Mouse (Mus musculus): ENCODE results near the gene Sirt3.

Gene Sirt3

GRCm38 (mm10) chr7:140853386-140853785 lies 28.7 kb downstream of the Sirt3 start:
- DNase-seq (ENCODE audit: low read depth in 2 of 2, low spot score in 2 of 2) = no peak

DNA sequence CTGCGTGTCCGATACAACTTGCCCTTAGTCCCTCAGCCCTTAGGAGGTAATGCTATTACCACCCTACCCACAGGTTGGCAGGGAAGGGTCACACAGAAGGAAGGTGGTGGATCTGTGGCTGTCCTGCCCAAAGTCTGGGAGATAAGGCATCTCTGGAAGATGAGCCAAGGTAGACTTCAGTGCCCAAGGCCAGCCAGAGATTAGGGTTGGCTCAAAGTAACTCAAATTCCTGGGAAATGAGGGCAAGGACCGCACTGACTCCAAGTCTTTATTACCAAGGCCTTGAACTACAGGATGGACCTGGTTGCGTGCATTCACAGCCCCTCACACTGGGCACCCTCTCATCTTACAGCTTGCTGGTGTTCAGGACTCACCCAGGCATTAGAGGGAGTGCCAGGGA lies 30.2 kb downstream of the Sirt3 start:
- no peak for DNase-seq (ENCODE audit: low read depth in 2 of 2, low spot score in 2 of 2)

- DNase-seq (ENCODE audit: low read depth in 2 of 2, low spot score in 2 of 2) = no peak
Observed at GRCm38 (mm10) chr7:140848591-140848990, 33.5 kb downstream of the Sirt3 start.

- DNase-seq (ENCODE audit: low read depth in 2 of 2, low spot score in 2 of 2) = no peak
Observed at GRCm38 (mm10) chr7:140847755-140848580, 34.1 kb downstream of the Sirt3 start, which contains the start of gene Odf3. TSS of gene Odf3 (plus strand) at chr7:140847805.

DNA sequence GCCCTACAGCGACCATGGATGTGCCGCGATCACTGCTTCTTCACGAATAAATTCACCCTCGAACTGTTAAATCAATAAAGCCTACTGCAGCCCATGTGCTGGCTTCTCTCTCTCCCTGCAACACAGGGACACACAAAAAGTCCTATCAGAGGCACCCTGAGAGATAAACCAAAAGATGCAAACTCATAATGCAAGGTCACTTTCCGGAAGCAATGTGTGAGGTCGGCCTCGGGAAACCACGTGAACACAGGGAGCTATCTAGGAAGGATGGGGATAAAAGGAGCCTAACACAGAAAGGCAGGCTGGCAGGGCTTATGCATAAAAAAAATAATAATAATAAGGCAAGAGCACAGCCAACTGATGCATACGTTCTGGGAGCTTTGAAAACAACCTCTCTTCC lies 35.4 kb downstream of the Sirt3 start:
- DNase-seq (ENCODE audit: low read depth in 2 of 2, low spot score in 2 of 2) = no peak

GRCm38 (mm10) chr7:140845683-140846082 lies 36.4 kb downstream of the Sirt3 start:
- no peak for DNase-seq (ENCODE audit: low read depth in 2 of 2, low spot score in 2 of 2)

GRCm38 (mm10) chr7:140844905-140845665 lies 37.0 kb downstream of the Sirt3 start, which contains the start of gene Scgb1c1:
TSS of gene Scgb1c1 (plus strand) at chr7:140845547.
- DNase-seq (ENCODE audit: low read depth in 2 of 2, low spot score in 2 of 2) = peak; percentile 87 to 91

DNA sequence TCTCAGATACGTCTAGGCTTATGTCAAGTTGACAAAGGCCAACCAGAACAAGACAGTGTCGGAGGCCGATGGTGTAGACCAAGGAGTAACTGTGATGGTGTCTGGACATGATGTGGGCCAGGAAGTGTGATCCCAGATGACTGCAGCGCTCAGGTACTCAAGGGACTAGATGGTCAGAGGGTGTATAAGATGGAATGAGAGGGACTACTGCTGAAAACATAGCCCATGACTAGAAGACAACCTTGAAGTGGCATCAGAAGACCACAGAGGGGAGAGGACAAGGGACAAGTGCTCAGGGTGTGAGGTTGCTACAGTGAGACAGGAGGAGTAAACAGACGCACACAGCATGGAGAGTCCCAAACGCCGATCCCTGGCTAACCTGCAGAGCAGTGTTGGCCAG lies 38.3 kb downstream of the Sirt3 start:
- no peak for DNase-seq (ENCODE audit: low read depth in 2 of 2, low spot score in 2 of 2)

DNA sequence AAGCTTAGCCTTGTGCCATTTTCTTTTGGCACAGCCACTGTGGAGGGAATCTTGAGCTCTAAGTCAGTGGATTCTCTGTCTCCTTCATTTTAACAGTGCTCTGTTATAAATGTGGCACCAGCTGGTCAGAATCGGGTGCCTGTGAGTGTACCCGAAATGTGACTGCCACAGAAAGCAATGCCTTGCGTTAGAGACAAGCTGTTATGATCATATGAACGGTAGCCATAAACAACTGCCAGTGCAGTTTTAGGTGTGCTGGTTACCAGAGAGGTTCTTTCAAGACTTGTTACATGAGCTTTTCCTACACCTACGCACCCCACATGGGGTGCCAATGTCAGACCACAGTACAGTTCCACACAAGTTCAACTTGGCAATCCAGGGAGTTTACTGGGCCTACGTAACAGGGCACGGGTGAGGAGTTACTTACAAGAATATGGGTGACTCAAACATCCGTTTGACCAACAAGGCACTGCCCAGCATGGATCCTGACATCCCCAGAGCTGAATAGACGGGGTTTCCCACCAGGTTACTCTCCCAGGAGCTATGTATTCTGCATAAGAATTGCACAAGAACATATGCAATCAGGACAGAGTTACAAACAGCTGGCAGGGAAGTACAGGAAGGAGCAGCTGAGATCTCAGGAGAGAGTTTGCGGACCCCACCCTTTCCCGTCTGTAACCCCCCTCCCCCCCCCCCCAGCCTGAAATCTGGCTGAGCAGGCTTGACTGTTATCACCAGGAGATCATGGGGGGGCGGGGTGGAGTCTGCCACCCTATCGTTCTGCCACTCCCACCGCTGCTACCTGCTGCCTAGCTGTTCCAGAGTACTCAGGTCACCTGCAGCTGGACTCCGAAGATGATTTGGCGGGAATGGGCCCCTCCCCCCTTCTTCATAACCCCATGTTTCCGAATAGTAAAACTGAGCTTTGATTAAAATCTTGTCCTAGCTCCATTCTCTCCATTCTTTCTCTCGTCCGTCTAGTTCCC lies 41.1 kb downstream of the Sirt3 start:
- no peak for DNase-seq (ENCODE audit: low read depth in 2 of 2, low spot score in 2 of 2)

- no peak for DNase-seq (ENCODE audit: low read depth in 2 of 2, low spot score in 2 of 2)
Observed at GRCm38 (mm10) chr7:140839556-140839955, 42.6 kb downstream of the Sirt3 start.

GRCm38 (mm10) chr7:140836243-140837115 lies 45.6 kb downstream of the Sirt3 start:
- no peak for DNase-seq (ENCODE audit: low read depth in 2 of 2, low spot score in 2 of 2)

DNA sequence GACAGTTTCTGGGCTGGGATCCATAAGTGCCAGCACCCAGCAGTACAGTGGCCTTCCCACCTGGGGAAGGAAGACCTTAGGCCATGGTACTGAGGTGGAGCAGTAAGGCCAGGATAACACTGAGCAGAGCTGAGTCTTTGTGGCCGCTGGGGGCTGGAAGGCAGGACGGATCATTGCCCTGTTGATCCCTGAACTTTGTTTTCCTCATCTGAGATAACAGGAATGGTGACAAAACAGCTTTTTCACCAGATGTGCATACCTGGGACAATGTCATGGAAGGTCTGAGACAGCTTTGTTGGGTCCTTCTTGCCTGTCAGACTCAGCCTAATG lies 46.4 kb downstream of the Sirt3 start:
- DNase-seq (ENCODE audit: low read depth in 2 of 2, low spot score in 2 of 2) = no peak

DNA sequence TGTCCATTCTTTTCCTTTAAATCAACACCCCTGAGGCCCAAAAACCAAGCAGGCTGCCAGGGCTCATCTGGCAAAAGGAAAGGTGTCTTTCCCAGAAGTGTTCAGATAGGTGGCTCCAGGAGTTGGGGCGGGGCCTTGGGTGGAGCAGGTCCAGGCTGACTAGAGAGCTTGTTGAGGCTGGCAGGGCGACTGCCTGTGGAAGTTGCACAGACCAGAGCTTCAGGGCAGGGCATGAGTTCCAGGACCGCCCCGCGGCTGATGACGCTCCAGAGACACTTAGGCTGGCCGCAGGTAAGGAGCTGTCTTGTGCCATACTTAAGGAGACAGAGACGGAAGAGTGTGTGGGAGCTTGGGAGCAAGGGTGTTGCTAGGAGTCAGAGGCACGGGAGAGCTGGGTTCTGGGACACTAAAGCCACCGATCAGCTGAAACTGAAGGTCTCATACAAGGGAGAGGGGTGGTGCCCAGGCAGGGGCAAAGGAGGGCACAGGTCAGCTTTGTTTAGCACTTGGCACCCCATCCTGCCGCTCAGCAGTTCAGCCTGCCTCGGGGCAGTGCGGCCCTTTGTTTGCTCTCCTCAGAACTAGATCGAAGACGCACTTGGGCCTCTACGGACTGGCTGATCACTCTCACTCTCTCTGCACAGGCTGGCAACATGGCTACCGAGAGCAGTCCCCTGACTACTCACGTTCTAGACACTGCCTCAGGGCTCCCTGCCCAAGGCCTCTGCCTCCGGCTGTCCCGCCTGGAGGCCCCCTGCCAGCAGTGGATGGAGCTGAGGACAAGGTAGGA lies 46.9 kb downstream of the Sirt3 start, which contains the start of gene Urah:
TSS of gene Urah (plus strand) at position 51 of the 790 bp plus-strand sequence.
- DNase-seq (ENCODE audit: low read depth in 2 of 2, low spot score in 2 of 2) = no peak

DNA sequence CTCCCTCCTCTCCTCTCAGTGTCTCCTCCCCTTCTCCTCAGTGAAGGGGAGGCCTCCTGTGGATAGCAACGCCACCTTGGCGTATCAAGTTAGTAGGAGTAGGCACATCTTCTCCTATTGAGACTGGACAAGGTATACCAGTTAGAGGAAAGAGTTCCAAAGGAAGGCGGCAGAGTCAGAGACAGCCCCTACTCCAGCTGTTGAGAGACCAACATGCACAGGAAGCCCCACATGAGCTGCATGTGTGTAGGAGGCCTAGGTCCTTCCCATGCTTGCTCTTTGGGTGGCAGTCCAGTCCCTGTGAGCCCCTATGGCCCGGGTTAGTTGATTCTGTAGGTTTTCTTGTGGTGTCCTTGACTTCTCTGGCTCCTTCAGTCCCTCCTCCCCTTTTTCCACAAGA lies 48.8 kb downstream of the Sirt3 start:
- no peak for DNase-seq (ENCODE audit: low read depth in 2 of 2, low spot score in 2 of 2)

DNA sequence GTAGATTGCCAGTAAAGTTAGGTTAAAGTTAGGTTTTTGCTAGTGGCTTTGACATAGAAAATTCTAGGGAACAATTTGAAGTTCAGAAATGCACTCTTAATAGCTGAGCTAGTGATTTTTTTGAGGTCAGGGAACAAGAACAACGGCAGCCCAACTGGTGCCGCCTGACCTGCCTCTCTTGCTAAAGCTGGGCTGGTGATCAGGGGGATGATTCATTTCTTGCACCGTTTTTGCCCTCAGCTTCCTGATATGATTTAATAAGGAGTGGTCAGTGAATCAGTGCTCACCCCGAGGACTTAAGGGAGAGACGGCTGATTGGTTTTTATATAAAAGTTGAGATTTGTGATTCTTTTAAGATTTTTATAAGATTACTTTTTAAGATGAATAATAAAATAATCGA lies 50.7 kb downstream of the Sirt3 start:
- no peak for DNase-seq (ENCODE audit: low read depth in 2 of 2, low spot score in 2 of 2)

DNA sequence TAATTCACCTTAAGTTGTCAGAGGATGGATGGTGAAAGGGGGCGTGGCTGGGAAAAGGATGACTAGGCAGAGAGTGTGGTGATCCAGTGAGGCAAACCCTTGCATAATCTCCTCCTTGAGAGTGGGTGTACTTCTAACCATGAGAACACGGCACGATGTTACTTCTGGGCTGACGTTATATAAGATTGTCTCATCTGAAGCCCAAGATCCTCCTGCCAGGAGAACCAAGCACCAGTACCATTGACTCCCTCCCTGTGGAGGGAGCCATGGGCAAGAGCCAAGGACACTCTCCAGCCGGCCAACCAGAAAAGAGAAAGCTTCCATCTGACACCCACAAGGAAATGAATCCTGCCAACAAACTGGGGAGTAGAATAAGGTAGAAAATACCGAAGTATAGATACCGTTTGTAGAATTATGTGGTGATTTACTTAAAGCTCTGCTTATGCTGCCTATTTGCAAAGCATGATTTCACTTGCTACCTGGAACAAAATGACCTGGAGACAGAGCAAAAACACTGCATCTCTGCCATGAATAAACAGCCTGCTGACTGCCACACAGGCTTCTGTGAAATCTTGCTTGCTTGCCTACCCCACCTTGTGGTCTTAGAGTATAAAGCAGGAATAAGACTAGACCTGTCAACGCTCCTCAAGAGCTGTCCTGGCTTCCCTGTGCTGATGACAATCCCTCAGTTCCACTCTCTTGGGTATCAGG lies 53.8 kb downstream of the Sirt3 start:
- DNase-seq (ENCODE audit: low read depth in 2 of 2, low spot score in 2 of 2) = no peak

GRCm38 (mm10) chr7:140822731-140823130 lies 59.4 kb downstream of the Sirt3 start:
- no peak for DNase-seq (ENCODE audit: low read depth in 2 of 2, low spot score in 2 of 2)

- no peak for DNase-seq (ENCODE audit: low read depth in 2 of 2, low spot score in 2 of 2)
Observed at GRCm38 (mm10) chr7:140821653-140822329, 60.3 kb downstream of the Sirt3 start, which contains the start of gene Zfp941. TSS of gene Zfp941 (minus strand) at chr7:140822178.

Measured in CD8-positive naive resting alpha-beta T cell, adult 2 months (primary cell).